Mouse (Mus musculus) hindbrain, embryonic 11.5 days (tissue): ENCODE data around the gene Rassf3. TPM values are rescaled to one million over a fixed set of nuclear protein-coding genes. Genes with fewer than 3 reads are reported as not detected.

Source experiments
- ATAC-seq: fragments of 200-750 bp; cut with Nextera tagmentation; 2 replicates; pipeline ENCODE4 v1.8.0; 2017; ENCODE audit warnings: mild to moderate bottlenecking, moderate TSS enrichment, moderate library complexity; ENCODE audit not compliant: low FRiP score
- DNase-seq: peaks from one replicate; pipeline ENCODE4 v3.0.0-alpha.2; 2015; ENCODE audit warnings: low spot score
- H3K27ac ChIP-seq: fragments of 300-500 bp; sonication (generic); 2 replicates; pipeline ENCODE4 v1.5.1; 2014; ENCODE audit warnings: mild to moderate bottlenecking, low read depth, low read length
- H3K27me3 ChIP-seq: fragments of 300-500 bp; sonication (generic); 2 replicates; pipeline ENCODE4 v1.6.1; 2014; ENCODE audit warnings: mild to moderate bottlenecking, low read length, moderate library complexity, mixed read lengths; ENCODE audit not compliant: control insufficient read depth, insufficient read depth
- H3K36me3 ChIP-seq: fragments of 300-500 bp; sonication (generic); 2 replicates; pipeline ENCODE4 v1.6.1; 2014; ENCODE audit warnings: mild to moderate bottlenecking, low read length, moderate library complexity, mixed read lengths; ENCODE audit not compliant: control insufficient read depth, insufficient read depth
- H3K4me1 ChIP-seq: fragments of 300-500 bp; sonication (generic); replicated peaks from 2 replicates; pipeline ENCODE4 v1.6.1; 2014; ENCODE audit warnings: low read length, mixed read lengths; ENCODE audit not compliant: control insufficient read depth, insufficient read depth
- H3K4me2 ChIP-seq: fragments of 300-500 bp; sonication (generic); replicated peaks from 2 replicates; pipeline ENCODE4 v1.6.1; 2014; ENCODE audit warnings: mild to moderate bottlenecking, low read depth, low read length
- H3K4me3 ChIP-seq: fragments of 300-500 bp; sonication (generic); 2 replicates; pipeline ENCODE4 v1.5.1; 2014; ENCODE audit warnings: low read depth, low read length
- H3K9ac ChIP-seq: fragments of 300-500 bp; sonication (generic); 2 replicates; pipeline ENCODE4 v1.6.1; 2014; ENCODE audit warnings: low read depth, low read length
- H3K9me3 ChIP-seq: fragments of 300-500 bp; sonication (generic); 2 replicates; pipeline ENCODE4 v1.6.1; 2016; ENCODE audit warnings: low read length; ENCODE audit not compliant: control insufficient read depth
- WGBS: fragments of 180-500 bp; shearing (Covaris S2); extraction: QIAGEN DNeasy Blood & Tissue Kit; methylation state at CpG from one replicate; pipeline ENCODE4 v1.1.7; 2014; 5-methylcytosine and 5-hydroxymethylcytosine counted together
- polyA plus RNA-seq: library from polyadenylated mRNA; unstranded; fragments of >200 nt; fragmentation: Nextera tagmentation; extraction: Ambion mirVana; gene quantifications from 2 replicates; pipeline ENCODE4 v1.2.1, GENCODE M21; 2014

Gene Rassf3
- polyA plus RNA-seq, 1 experiment from 2014 or later = 7.0 TPM

DNA sequence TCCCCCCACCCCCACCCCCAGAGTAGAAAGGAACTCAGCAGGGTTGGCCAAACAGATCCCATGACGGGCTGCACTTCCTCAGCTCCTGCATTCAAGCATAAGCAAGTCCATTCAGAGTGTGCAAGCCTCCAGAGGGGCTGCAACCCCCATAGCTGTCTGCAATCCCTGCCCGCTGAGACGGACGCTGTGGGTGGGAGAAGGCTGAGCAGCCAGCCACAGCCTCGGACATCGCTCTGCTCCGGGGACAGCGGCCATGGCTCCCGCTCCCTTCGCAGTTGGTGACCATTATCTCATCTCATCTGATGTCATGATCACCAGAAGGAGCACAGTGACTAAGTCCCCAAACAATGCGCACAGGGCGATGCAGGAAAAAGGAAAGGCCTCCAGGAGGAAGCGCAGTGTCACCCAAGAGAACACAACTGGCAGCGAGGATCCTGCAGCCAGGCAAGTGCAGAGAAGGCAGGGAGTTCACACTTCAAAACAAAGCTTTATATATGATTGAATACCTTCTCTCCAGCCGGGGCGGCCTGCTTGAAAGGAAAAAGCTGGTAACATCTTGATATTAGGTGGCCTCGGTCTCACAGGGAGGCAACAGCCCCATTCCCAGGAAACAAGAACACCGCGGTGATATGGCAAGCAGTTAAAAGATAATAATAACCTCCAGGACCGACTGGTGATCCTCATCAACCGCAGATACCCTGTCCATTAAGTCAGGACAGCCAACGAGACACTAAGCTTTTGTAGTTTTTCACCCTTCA, 14.6 kb downstream of the Rassf3 start:
- Histone ChIP-seq H3K9ac (peak overlapping the region; percentile 53), H3K27me3 (no peaks in the 10 kb centered on the region), H3K27ac (no peak overlapping the region; the same call in 1 of the 2 replicates), H3K4me3 (peak overlapping the region; percentile 14; the same call in 1 of the 2 replicates), H3K4me1 (peaks cover 9% of the 10 kb centered on the region; the same call in 1 of the 2 replicates), H3K4me2 (peak overlapping the region; percentile 36), H3K36me3 (no peaks in the 10 kb centered on the region), H3K9me3 (no peaks in the 10 kb centered on the region)
- 4% methylated on average over 22 of the region's 22 CpGs for WGBS
- ATAC-seq (peak; percentile 84), DNase-seq (peak; percentile 61)

DNA sequence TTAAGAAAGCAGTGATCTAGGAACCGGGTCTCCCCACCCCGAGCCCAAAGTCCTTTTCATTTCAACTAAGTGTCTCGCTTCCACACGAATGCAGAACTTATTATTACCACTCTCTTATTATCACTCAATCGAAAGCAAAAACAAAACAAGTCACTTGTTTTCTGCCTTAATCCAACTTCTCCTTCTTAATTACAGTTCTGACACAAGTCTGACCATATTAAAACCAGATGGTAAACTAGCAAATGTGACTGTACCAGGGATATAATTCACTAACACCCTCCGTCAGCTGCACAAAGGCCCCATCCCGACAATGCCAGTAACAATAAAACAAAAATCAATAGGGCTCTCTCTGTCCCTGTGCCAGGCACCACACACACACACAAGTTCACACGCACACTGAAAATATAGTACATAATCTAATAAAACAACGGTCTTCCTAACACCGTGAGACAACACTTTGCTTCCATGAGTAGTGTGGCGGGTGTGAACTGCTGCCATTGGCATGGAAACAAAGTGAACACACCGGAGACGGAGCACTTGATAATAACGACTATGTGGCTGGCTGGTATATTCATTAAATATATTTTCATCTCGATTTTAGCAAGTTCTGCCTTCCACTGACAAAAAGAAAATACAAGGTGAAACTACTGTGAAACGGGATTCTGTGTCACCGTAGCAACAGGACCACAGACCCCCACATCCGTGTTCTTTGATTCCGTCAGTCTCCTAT, 16.9 kb downstream of the Rassf3 start:
- no peak overlapping the region for H3K27ac ChIP-seq
- no peak overlapping the region for H3K4me3 ChIP-seq
- no peak for DNase-seq
- no peaks in the 10 kb centered on the region for H3K27me3 ChIP-seq
- H3K9ac ChIP-seq = no peak overlapping the region
- H3K4me1 ChIP-seq = peaks cover 9% of the 10 kb centered on the region; the same call in 1 of the 2 replicates
- WGBS = 76% methylated on average over 19 of the region's 19 CpGs
- no peaks in the 10 kb centered on the region for H3K9me3 ChIP-seq
- ATAC-seq = no peak
- H3K4me2 ChIP-seq = no peak overlapping the region
- no peaks in the 10 kb centered on the region for H3K36me3 ChIP-seq

DNA sequence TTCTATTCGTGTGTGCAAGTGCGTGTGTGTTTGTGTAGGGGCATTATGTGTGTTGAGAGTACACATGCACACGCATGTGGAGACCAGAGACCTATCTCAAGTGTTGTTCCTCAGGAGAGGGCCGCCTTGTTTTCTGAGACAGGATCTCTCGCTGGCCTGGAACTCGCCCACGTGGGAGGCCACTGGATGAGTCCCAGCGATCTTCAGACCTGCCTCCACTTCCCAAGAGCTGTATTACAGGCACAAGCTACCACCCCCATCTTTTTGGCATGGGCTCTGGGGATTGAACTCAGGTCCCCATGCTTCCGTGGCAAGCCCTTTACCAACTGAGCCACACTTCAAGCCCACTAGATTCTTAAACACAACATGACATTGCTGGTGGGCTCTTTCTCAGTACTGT, 17.7 kb downstream of the Rassf3 start:
- no peaks in the 10 kb centered on the region for H3K9me3 ChIP-seq
- DNase-seq = no peak
- no peak overlapping the region for H3K9ac ChIP-seq
- H3K4me2 ChIP-seq = no peak overlapping the region
- no peak for ATAC-seq
- no peaks in the 10 kb centered on the region for H3K36me3 ChIP-seq
- no peak overlapping the region for H3K27ac ChIP-seq
- H3K4me3 ChIP-seq = no peak overlapping the region
- WGBS = 87% methylated on average over 9 of the region's 9 CpGs
- H3K27me3 ChIP-seq = no peaks in the 10 kb centered on the region
- peaks cover 9% of the 10 kb centered on the region; the same call in 1 of the 2 replicates for H3K4me1 ChIP-seq

DNA sequence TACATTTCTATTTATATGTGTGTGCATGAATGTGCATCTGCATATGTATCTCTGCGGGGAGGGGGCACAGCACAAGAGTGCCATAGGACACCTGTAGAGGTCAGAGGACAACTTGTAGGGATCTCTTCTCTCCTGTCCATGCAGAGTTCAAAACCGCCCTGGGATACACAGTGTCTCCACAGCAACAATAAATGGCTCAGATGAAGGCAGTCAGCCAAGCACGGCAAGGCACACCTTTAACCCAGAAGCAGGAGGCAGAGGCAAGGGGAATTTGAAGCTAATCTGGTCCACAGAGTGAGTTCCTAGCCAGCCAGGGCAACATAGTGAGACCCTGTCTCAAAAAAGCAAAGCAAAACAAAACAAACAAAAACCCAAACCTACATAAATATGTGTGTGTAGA, 18.8 kb downstream of the Rassf3 start:
- Histone ChIP-seq H3K4me3 (no peak overlapping the region), H3K4me2 (no peak overlapping the region), H3K4me1 (peaks cover 9% of the 10 kb centered on the region; the same call in 1 of the 2 replicates), H3K27me3 (no peaks in the 10 kb centered on the region), H3K9ac (no peak overlapping the region), H3K36me3 (no peaks in the 10 kb centered on the region), H3K9me3 (no peaks in the 10 kb centered on the region), H3K27ac (no peak overlapping the region)
- no peak for DNase-seq
- ATAC-seq = no peak
- 81% methylated on average over 3 of the region's 3 CpGs for WGBS

DNA sequence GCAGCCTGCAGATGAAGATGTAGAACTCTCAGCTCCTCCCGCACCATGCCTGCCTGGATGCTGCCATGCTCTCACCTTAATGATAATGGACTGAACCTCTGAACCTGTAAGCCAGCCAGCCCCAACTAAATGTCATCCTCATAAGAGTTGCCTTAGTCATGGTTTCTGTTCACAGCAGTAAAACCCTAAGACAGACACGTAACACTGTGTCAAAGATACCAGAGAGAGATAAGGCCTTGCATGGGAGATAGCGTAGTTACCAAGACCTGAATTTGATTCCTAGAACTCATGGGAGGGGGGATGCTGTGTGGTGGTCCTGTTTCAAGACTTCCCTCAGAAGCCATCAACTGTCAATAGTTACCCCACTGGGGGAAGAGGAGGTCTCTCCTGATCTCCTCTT, 20.6 kb downstream of the Rassf3 start:
- H3K4me2 ChIP-seq = no peak overlapping the region
- no peaks in the 10 kb centered on the region for H3K27me3 ChIP-seq
- no peaks in the 10 kb centered on the region for H3K36me3 ChIP-seq
- no peak for DNase-seq
- H3K27ac ChIP-seq = no peak overlapping the region
- no peaks in the 10 kb centered on the region for H3K9me3 ChIP-seq
- WGBS = 96% methylated on average over 3 of the region's 3 CpGs
- no peak overlapping the region for H3K4me3 ChIP-seq
- no peak overlapping the region for H3K9ac ChIP-seq
- H3K4me1 ChIP-seq = no peaks in the 10 kb centered on the region
- ATAC-seq = no peak

DNA sequence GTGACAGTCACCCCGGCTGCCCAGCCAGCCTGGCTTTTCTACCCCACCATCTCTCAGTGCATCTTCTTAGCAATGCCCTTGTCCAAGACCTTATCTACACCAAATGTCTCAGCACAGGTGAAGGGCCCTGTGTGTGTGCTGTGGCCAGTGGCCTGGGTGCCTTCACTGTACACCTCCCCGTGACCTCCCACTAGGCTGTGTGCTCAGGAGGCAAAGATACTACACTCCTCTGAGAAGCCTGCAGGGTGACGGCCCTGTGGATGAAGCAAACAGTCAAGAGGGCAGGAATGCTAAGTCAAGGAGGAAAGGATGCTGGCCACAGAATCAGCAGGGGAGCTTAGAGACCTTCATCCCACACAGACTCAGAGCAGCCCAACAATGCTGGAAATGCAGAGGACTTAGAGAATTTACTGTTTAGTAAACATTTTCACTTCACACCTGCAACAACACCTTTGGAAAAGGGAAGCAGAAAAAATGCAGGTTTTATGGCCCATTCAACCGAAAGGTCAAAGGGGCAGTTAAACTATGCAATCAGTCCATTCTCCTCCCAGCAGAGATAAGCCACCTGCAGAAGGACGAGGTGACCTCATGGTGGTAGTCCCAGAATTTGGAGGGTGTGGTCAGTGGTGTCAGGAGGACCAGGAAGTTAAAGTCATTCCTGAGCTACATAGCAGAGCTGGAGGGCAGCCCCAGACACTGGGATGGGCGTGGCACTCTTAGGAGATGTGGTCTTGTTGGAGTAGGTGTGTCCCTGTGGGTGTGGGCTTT, 21.3 kb downstream of the Rassf3 start:
- DNase-seq (no peak), ATAC-seq (no peak)
- H3K4me1 ChIP-seq = no peaks in the 10 kb centered on the region
- no peaks in the 10 kb centered on the region for H3K27me3 ChIP-seq
- no peak overlapping the region for H3K9ac ChIP-seq
- 76% methylated on average over 6 of the region's 6 CpGs for WGBS
- H3K9me3 ChIP-seq = no peaks in the 10 kb centered on the region
- H3K27ac ChIP-seq = no peak overlapping the region
- no peaks in the 10 kb centered on the region for H3K36me3 ChIP-seq
- H3K4me2 ChIP-seq = no peak overlapping the region
- H3K4me3 ChIP-seq = no peak overlapping the region

DNA sequence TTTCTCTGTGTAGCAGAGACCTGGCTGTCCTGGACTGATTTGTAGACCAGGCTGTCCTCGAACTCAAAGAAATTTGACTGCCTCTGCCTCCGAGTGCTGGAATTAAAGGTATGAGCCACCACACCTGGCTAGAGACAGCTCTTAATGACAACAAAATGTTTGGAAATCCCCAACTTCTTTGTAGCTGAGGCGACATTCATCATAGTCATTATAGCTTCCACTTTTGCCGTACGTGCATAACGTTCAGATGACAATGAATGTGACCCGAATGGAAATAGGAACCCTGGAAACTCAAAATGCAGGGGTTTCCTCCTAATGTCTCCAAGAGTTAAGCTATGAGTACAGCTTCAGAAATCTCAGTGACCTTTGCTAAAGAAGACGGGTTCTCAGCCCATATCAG, 22.1 kb downstream of the Rassf3 start:
- WGBS = 90% methylated on average over 8 of the region's 8 CpGs
- DNase-seq = no peak
- no peak for ATAC-seq
- Histone ChIP-seq H3K4me1 (no peaks in the 10 kb centered on the region), H3K4me3 (no peak overlapping the region), H3K36me3 (no peaks in the 10 kb centered on the region), H3K9me3 (no peaks in the 10 kb centered on the region), H3K27me3 (no peaks in the 10 kb centered on the region), H3K9ac (no peak overlapping the region), H3K4me2 (no peak overlapping the region), H3K27ac (no peak overlapping the region)

DNA sequence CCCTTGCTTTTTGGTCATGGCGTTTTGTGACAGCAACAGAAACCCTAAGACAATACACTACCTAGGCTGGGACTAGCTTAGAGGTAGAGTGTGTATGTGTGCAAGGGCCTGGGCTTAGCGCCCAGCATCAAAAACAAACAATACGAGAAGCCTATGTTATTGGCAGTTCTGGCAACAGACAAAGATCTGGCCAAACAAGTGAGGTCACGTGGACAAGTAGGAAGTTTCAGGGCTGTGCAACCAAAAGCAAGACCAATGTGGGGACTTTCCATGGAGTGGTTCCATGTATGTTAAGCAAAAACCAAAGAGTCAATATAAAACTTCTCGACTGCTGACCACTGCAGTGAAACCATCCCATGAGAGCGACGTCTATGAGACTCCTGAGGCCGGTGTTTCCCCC, 30.3 kb downstream of the Rassf3 start:
- no peak for ATAC-seq
- H3K4me1 ChIP-seq = no peaks in the 10 kb centered on the region
- 90% methylated on average over 8 of the region's 8 CpGs for WGBS
- no peaks in the 10 kb centered on the region for H3K27me3 ChIP-seq
- H3K27ac ChIP-seq = no peak overlapping the region
- no peak for DNase-seq
- no peak overlapping the region for H3K4me2 ChIP-seq
- H3K9ac ChIP-seq = no peak overlapping the region
- H3K36me3 ChIP-seq = no peaks in the 10 kb centered on the region
- H3K4me3 ChIP-seq = no peak overlapping the region
- no peaks in the 10 kb centered on the region for H3K9me3 ChIP-seq
